Comparison of ENCODE assay signal across 8 mouse cellular contexts in the genomic region with DNA sequence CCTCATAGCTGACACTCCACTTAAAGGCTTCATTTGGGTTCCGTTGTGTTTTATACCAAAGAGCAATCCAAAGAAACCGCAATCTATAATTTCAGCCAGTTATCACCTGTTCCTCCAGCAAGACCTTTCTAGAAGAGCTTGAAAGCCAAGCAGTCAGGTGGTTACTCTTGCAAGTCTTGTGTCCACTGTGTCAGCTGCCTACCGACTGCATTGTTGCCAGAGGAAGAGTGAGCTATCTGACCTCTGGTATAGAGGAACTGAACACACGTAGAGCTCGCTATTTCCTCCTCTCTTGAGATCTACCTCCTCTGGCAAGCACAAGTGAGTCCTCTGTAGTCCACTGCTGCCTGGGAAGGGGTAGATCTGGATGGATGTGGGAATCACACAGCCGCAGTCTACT. TPM values are rescaled to one million over a fixed set of nuclear protein-coding genes. Genes with fewer than 3 reads are reported as not detected.
A peak's percentile ranks its signal among the peaks of the same experiment; 100 is the strongest.
DNase-seq lines count a peak whose midpoint lies in the region; ATAC-seq and TF ChIP-seq lines count a peak whose summit lies in the region.

No protein-coding gene starts in this region.

- peak overlapping the region; percentile 25 for H3ac ChIP-seq in myocyte (ENCODE audit: control insufficient read depth, insufficient read length)

- DNase-seq in left cerebral cortex, adult 2 months (ENCODE audit: extremely low spot score in 1 of 2, low spot score in 2 of 2) = no peak
- no peak for DNase-seq in left cerebral cortex, adult 8-10 months (ENCODE audit: low spot score in 2 of 2)
- no peak for DNase-seq in embryonic facial prominence, embryonic 10.5 days (ENCODE audit: low spot score)
- DNase-seq in intestine, embryonic 14.5 days (ENCODE audit: low spot score) = peak; percentile 55
- DNase-seq in adrenal gland, adult 18-20 months (ENCODE audit: low spot score in 2 of 2) = no peak
- no peak for DNase-seq in cerebellum, postnatal 36 days
- no peak for DNase-seq in ovary, postnatal 10 days (ENCODE audit: low spot score)

- H3K27me3 ChIP-seq in embryonic facial prominence, embryonic 10.5 days (replicated peaks; ENCODE audit: low read depth, poor library complexity, severe bottlenecking) = no peaks in the 10 kb centered on the region
- no peaks in the 10 kb centered on the region for H3K27me3 ChIP-seq in intestine, embryonic 14.5 days (replicated peaks; ENCODE audit: control insufficient read depth, insufficient read depth, low read length)
- H3K27me3 ChIP-seq in myocyte (ENCODE audit: control insufficient read depth, insufficient read depth, insufficient read length) = no peaks in the 10 kb centered on the region

- H3K4me3 ChIP-seq in left cerebral cortex, adult 2 months = peak overlapping the region; percentile 64; the same call in 1 of the 2 replicates
- H3K4me3 ChIP-seq in embryonic facial prominence, embryonic 10.5 days = peak overlapping the region; percentile 86
- peak overlapping the region; percentile 62 for H3K4me3 ChIP-seq in intestine, embryonic 14.5 days (ENCODE audit: low read depth, low read length)
- peak overlapping the region; percentile 45 for H3K4me3 ChIP-seq in myocyte

- H3K4me1 ChIP-seq in embryonic facial prominence, embryonic 10.5 days = peaks cover 13% of the 10 kb centered on the region
- peaks cover 10% of the 10 kb centered on the region; the same call in 1 of the 2 replicates for H3K4me1 ChIP-seq in intestine, embryonic 14.5 days (replicated peaks; ENCODE audit: control insufficient read depth, insufficient read depth, low read length)

- no peaks in the 10 kb centered on the region; the same call in 1 of the 2 replicates for H3K9me3 ChIP-seq in embryonic facial prominence, embryonic 10.5 days
- H3K9me3 ChIP-seq in intestine, embryonic 14.5 days (ENCODE audit: control insufficient read depth, low read length) = no peaks in the 10 kb centered on the region

- no peak for TF ChIP-seq CTCF in left cerebral cortex, adult 2 months (IDR thresholded peaks at IDR 0.05)

- TF ChIP-seq POLR2A in myocyte (IDR thresholded peaks at IDR 0.05; ENCODE audit: insufficient read length, low read depth) = no peak

- peak overlapping the region; percentile 80 for H3K4me2 ChIP-seq in intestine, embryonic 14.5 days (ENCODE audit: low read length)
- H3K4me2 ChIP-seq in myocyte (ENCODE audit: low read depth) = peak overlapping the region; percentile 79

- H3K79me2 ChIP-seq in myocyte (ENCODE audit: control insufficient read depth, insufficient read depth) = no peaks in the 10 kb centered on the region

- intact Hi-C loops in left cerebral cortex, adult 2 months (cut with DNase I) = no loop called here

- peak overlapping the region; percentile 58 for H3K9ac ChIP-seq in intestine, embryonic 14.5 days (ENCODE audit: low read length)

- 52% methylated on average over 6 of the region's 6 CpGs for WGBS in embryonic facial prominence, embryonic 10.5 days
- WGBS in intestine, embryonic 14.5 days = 52% methylated on average over 6 of the region's 6 CpGs

- H3K36me3 ChIP-seq in embryonic facial prominence, embryonic 10.5 days (replicated peaks) = peaks cover 17% of the 10 kb centered on the region
- 0 out of 2 replicates have a peak, but pooled peaks cover 10% of the 10 kb centered on the region for H3K36me3 ChIP-seq in intestine, embryonic 14.5 days (ENCODE audit: control insufficient read depth, insufficient read depth, low read length)
- no peaks in the 10 kb centered on the region for H3K36me3 ChIP-seq in myocyte (ENCODE audit: control insufficient read depth, insufficient read depth)

- no peak overlapping the region for H3K27ac ChIP-seq in left cerebral cortex, adult 2 months
- H3K27ac ChIP-seq in embryonic facial prominence, embryonic 10.5 days (replicated peaks) = peak overlapping the region; percentile 90
- no peak overlapping the region for H3K27ac ChIP-seq in intestine, embryonic 14.5 days (ENCODE audit: low read depth)

- no peak for ATAC-seq in intestine, embryonic 14.5 days (replicated peaks; ENCODE audit: low FRiP score, low TSS enrichment, low read depth)

TF ChIP-seq in myocyte, 11 proteins besides CTCF, POLR2A, EP300 and RAD21:
- no peak for TF ChIP-seq E2F4 (IDR thresholded peaks at IDR 0.05; ENCODE audit: insufficient read depth)
- no peak for TF ChIP-seq MAX (IDR thresholded peaks at IDR 0.05; ENCODE audit: low read depth)
- TF ChIP-seq SRF (IDR thresholded peaks at IDR 0.05; ENCODE audit: control insufficient read depth, insufficient read length, low read depth) = no peak
- TF ChIP-seq REST (IDR thresholded peaks at IDR 0.05; ENCODE audit: insufficient read depth, insufficient read length) = no peak

RNA-seq across cellular contexts. Expression of gene Cdkn3, which starts 0.8 kb away (rescaled TPM):
- 1 to 10 TPM; 1.1 to 1.2 TPM for total RNA-seq in left cerebral cortex, adult 2 months (2021)
- total RNA-seq in left cerebral cortex, adult 8-10 months (2022) = 1 to 10 TPM in 2 of 4 experiments, under 1 TPM in 2; 0.74 to 3.1 (median 1.2) TPM
- polyA plus RNA-seq in embryonic facial prominence, embryonic 10.5 days (2016; fragmentation: Nextera tagmentation; extraction: Ambion mirVana) = 41.3 and 43.1 TPM in 2 replicates
- 53.1 and 53.3 TPM in 2 replicates for polyA plus RNA-seq in intestine, embryonic 14.5 days (2014; fragmentation: Nextera tagmentation; extraction: Ambion mirVana)
- 12.5 TPM for polyA plus RNA-seq in myocyte (2012; fragmentation: generic; extraction: Trizol)
- under 1 TPM; 0.53 to 0.67 TPM for total RNA-seq in adrenal gland, adult 18-20 months (2021)

RNA-seq across cellular contexts. Expression of gene Cnih1, which starts 27.0 kb away (rescaled TPM):
- total RNA-seq in left cerebral cortex, adult 2 months (2021) = 10 to 100 TPM; 80.1 to 80.9 TPM
- total RNA-seq in left cerebral cortex, adult 8-10 months (2022) = 10 to 100 TPM; 78.6 to 90.2 (median 83.1) TPM
- polyA plus RNA-seq in embryonic facial prominence, embryonic 10.5 days (2016; fragmentation: Nextera tagmentation; extraction: Ambion mirVana) = 191 and 195 TPM in 2 replicates
- 207 and 215 TPM in 2 replicates for polyA plus RNA-seq in intestine, embryonic 14.5 days (2014; fragmentation: Nextera tagmentation; extraction: Ambion mirVana)
- 104 TPM for polyA plus RNA-seq in myocyte (2012; fragmentation: generic; extraction: Trizol)
- total RNA-seq in adrenal gland, adult 18-20 months (2021) = 100 to 1,000 TPM; 100 to 124 TPM
